Mouse (Mus musculus): ENCODE data around the gene Tm9sf4. TPM values are rescaled to one million over a fixed set of nuclear protein-coding genes. Genes with fewer than 3 reads are reported as not detected.

Gene Tm9sf4
- polyA plus RNA-seq, 1 experiment, result 70.6 TPM

GRCm38 (mm10) chr2:153153033-153153450 lies 8.1 kb upstream of the Tm9sf4 start:
- DNase-seq (ENCODE audit: extremely low spot score in 1 of 2, low spot score in 1 of 2), result no peak

DNA sequence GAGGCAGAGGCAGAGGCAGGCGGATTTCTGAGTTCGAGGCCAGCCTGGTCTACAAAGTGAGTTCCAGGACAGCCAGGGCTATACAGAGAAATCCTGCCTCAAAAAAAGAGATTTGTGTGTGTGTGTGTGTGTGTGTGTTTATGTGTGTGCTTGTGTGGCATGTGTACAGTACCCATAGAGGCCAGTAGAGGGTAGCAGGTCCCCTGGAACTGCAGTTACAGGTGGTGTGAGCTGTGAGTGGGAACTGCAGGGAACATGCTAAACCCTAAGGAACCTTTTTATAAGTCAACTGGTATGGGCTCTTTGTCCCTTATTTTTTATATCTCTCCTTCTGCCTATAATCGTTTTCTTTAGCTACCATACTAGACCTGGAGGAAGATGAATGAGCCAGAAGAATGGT lies 3.8 kb upstream of the Tm9sf4 start:
- no peak for DNase-seq (ENCODE audit: extremely low spot score in 1 of 2, low spot score in 1 of 2)

DNA sequence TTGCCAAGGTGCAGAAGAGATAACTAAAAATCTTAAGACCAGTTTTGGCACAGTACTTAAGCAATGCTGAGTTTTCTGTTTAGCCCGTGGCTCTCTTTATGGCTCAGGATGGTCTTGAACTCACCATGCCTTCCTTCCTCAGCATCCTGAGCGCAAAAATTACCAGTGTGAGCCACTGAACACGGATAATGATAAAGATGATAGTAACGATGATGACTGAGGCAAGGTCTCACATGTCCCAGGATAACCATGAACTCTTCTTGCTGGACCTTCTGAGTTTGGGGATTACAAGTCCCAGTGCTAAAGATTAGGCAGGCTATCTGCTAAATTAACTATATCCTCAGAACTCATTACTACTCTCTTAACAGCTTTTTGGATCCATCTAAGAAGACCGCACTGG lies 970 bp upstream of the Tm9sf4 start:
- DNase-seq (ENCODE audit: extremely low spot score in 1 of 2, low spot score in 1 of 2), result no peak

DNA sequence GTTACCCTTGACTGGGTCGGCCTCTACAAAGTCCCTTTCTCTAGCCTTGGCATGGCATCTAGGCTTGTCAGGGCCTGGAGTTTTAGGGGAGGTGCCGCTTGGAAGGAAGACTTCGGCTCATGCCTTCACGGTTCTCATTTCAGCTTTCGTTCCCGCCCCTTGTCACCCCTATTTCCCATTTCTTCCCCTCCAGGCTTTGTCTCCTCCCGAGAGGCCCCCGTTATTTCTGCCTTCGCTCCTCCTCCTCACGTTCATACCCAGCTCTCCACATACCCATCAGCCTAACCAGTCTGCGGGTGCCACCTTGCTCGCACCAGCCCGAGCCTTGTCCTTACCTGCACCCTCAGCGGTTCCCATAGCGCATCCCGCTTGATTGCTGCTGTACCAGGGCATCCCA lies 579 bp downstream of the Tm9sf4 start:
- DNase-seq (ENCODE audit: extremely low spot score in 1 of 2, low spot score in 1 of 2), result no peak

DNA sequence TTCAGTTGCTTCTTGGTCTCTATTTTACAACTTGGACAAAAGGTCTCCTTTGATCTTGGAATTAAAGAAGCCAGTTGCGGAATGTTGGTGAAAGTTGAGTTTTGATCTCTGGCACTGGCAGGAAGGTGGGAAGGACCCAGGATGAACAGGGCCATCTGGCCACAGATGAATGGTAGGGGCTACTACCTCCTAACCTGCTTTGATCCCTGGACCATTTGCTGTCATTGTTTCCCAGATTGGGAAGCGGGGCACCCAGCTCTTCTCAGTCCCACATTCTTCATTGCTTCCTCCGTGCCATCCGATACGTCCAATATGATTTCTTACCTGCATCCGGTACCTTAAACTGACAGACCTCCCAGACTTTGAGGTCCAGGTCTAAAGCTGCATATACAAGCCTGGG lies 6.0 kb downstream of the Tm9sf4 start:
- no peak for DNase-seq (ENCODE audit: extremely low spot score in 1 of 2, low spot score in 1 of 2)

- DNase-seq (ENCODE audit: extremely low spot score in 1 of 2, low spot score in 1 of 2), result no peak
Observed at GRCm38 (mm10) chr2:153168134-153168820, 7.2 kb downstream of the Tm9sf4 start.

DNA sequence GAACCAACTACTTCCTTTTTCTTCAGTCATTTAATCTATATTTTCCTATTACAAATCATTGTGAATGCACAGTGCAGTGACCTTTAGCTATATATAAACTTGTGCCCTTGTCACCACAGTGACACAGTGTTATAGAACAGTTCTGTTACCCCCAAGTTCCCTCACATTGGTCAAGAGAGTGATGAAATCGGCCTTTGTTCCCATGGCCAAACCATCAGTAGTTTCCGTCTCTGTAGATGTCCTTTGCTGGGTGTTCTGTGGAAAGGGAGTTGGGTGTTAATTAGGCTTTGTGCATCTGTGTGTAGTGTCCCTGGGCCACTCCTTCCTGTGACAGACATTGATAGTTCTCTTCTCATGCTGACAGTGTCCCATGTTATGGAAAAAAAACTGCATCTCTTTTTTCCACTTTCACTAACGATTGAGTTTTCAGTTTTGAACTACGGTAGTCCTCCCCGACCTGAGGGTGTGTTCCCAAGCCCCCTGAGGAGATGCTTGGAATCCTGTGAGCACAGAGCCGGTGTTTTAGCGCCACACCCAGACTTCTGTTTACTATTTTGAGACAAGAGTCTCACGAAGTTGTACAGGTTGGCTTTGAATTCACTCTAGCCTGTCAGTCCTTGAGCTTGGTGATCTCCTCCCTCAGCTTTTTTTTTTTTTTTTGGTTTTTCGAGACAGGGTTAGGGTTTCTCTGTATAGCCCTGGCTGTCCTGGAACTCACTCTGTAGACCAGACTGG lies 9.6 kb downstream of the Tm9sf4 start:
- DNase-seq (ENCODE audit: extremely low spot score in 1 of 2, low spot score in 1 of 2), result no peak

DNA sequence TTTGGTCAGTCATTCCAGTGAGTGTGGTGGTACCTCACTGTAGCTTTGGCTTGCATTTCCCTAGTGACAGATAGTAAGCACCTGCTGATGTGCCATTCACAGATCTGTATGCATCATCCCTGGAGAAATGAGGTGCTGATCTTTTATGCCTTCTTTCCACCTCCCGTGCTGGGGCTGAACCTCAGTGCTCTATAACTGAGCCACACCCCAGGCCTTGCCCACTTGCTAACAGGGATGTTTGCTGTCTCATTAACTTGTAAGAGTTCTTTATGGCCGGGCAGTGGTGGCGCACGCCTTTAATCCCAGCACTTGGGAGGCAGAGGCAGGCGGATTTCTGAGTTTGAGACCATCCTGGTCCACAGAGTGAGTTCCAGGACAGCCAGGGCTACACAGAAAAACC lies 10.9 kb downstream of the Tm9sf4 start:
- no peak for DNase-seq (ENCODE audit: extremely low spot score in 1 of 2, low spot score in 1 of 2)

DNA sequence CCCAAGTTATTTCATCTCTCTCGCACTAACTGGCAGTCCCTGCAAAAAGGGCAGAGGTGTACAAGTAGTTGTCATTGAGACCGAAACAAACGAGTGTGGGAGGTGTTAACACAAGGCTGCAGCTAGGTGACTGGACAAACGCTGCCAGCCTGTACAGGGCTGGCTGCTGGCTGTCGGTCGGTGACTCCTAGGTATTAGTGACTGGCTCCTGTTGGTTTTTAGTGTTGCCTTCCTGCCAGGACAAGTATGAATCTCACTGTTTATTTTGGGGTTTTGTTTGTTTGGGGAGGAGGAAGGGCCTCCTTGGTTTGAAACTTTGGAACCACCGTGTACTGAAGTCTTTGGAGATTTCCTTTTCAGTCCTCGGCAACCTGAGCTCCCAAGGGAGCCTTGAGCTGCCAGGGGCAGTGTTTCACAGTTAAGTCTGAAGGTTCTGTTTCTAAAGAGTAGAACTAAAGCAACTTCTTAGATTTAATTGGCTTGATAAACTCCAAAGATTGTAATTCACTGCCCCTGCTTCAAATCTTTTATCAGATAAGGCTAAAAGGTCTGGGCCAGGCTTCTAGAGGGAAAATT lies 15.0 kb downstream of the Tm9sf4 start:
- DNase-seq (ENCODE audit: extremely low spot score in 1 of 2, low spot score in 1 of 2), result no peak

DNA sequence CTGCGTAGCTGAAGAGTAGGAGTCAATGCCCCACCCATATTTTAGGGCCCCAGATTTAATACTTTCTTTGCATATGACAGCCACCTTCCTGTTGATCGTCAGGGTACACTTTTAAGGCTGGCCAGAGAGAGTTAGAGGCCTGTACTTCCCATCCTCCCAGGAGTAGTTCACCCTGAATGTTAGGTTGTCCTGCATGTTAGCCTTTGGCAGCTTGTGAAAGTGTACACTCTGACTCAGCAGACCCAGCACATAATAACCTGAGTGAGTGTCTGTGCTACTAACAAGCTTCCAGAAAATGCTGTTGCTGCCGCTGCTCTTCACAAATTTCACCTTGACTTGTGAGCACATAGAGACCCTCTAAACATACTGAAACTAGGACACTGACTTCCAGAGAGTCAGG lies 16.1 kb downstream of the Tm9sf4 start:
- DNase-seq (ENCODE audit: extremely low spot score in 1 of 2, low spot score in 1 of 2), result no peak

DNA sequence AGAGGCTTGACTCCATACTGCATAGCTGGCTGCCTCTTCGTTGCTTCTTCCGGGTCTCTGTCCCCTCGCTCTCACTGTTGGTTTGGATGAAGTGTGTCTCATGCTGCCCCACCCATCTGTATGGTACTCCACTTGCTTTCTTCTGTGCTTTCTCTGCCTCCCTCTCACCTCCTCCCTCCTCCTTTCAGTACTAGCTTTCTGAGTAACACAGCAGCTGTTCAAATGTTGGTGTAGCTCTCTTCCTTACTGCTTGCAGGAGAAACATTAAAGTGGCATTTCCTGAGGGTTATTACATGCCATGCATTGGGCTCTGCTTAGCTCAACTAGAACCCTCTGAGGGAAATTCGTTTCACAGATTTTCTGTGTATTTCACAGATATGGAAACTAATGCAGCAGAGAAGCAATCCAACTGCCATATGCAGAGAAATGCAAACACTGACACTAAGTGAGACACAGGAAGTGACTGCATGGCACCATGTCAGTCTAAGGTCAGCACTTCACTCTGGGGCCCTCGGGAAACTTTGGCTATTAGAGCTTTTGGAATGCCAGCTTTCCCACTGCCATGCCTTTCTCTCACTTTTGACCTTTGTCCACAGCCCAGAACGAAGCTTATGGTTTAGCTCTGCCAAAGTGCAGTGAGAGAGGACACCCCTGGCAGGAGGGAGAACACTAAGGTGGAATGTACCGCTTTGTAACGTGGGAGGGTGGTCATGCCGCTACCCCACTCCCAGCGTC lies 18.2 kb downstream of the Tm9sf4 start:
- DNase-seq (ENCODE audit: extremely low spot score in 1 of 2, low spot score in 1 of 2), result peak; percentile 29 to 58

- no peak for DNase-seq (ENCODE audit: extremely low spot score in 1 of 2, low spot score in 1 of 2)
Observed at GRCm38 (mm10) chr2:153179961-153180360, 18.9 kb downstream of the Tm9sf4 start.

DNA sequence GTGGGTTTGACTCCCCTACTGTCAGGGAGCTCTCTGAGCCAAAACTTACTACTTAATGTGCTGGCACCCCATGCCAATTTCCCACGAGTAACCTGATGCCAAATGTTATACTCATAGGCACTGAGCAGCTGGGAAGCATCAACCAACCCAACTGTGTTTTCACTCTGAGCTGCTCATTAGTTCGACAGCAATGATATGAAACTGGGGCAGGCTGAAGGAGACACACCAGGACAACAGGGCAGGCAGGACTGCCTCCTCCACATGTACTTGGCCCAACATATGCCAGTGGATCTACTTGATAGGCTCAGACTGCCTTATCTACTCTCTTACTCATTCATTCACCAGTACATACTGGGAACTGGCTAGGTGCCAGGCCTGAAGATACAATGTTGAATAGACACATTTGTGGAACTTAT lies 25.1 kb downstream of the Tm9sf4 start:
- DNase-seq (ENCODE audit: extremely low spot score in 1 of 2, low spot score in 1 of 2), result peak; percentile 10 to 35

DNA sequence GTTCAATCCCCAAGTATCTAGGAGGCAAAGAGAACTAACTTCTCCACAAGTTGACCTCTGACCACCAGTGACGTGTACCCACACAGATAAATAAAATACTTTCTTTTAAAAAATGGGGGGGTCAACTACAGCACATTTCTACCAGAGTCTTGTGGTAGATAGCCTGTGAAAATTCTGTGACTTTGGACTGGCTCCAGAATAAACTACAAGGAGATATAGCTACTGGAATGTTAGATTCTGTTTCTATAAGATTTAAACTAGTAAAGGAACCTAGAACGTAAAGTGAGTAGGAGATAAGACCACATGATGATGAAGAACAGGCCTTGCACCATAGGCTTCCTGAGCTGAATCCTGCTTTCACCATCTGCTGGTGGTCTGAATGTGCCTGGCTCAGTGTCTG lies 26.7 kb downstream of the Tm9sf4 start:
- DNase-seq (ENCODE audit: extremely low spot score in 1 of 2, low spot score in 1 of 2), result no peak

DNA sequence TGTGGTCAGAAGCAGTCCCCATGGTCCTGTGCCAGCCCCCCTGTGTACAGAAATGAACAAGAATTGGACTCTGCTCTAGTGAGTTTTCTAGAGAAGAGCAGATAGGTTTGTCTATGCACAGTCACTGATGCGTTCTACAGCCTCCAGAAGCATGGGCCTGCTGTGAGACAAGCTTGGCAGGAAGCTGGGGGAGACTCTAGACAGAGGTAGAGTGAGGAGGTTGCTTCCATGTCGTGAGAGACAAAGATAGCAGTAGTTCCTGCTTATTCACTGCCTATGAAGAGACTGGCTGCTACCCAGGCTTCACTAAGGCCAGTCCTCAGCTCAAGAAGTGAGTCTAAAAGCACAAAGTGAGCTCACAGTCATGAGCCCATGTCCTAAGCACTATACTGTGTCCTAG lies 30.1 kb downstream of the Tm9sf4 start:
- peak in 1 of 2 experiments; percentile 16 for DNase-seq (ENCODE audit: extremely low spot score in 1 of 2, low spot score in 1 of 2)

GRCm38 (mm10) chr2:153194255-153194654 lies 33.2 kb downstream of the Tm9sf4 start:
- DNase-seq (ENCODE audit: extremely low spot score in 1 of 2, low spot score in 1 of 2), result no peak

- no peak for DNase-seq (ENCODE audit: extremely low spot score in 1 of 2, low spot score in 1 of 2)
Observed at GRCm38 (mm10) chr2:153198485-153198884, 37.4 kb downstream of the Tm9sf4 start.

GRCm38 (mm10) chr2:153199114-153199513 lies 38.0 kb downstream of the Tm9sf4 start:
- no peak for DNase-seq (ENCODE audit: extremely low spot score in 1 of 2, low spot score in 1 of 2)

- DNase-seq (ENCODE audit: extremely low spot score in 1 of 2, low spot score in 1 of 2), result no peak
Observed at GRCm38 (mm10) chr2:153202766-153203165, 41.7 kb downstream of the Tm9sf4 start.

- DNase-seq (ENCODE audit: extremely low spot score in 1 of 2, low spot score in 1 of 2), result no peak
Observed at GRCm38 (mm10) chr2:153208149-153208548, 47.0 kb downstream of the Tm9sf4 start.

DNA sequence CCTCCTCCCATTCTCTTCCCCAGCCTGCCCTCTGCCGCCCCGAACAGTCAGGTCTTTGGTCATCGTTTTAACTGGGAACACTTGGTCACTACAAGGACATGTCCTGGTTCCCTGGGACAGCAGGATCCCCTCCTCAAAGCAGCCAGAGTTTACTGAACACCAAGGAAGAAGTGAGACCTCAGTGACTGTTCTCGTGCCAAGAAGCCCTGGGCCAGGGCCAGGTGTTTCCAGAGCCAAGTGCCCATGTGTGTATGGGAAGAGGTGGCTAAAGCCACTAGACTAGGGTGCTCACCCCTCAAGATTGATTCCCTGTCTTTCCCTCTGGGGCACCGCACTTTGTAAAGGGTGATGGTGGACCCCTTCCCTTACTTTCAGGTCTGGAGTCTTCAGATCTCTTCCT lies 48.2 kb downstream of the Tm9sf4 start:
- DNase-seq (ENCODE audit: extremely low spot score in 1 of 2, low spot score in 1 of 2), result no peak
